19 mouse cellular contexts compared by ENCODE assay signal in genomic region chr9:88976875-88977274, GRCm38 (mm10). TPM values are rescaled to one million over a fixed set of nuclear protein-coding genes. Genes with fewer than 3 reads are reported as not detected.
"Had no signal": no experiment of that assay in that cellular context is flagged by ENCODE, and none has a peak within 500 bp of the region (broad histone marks: within the 10 kb centered on the region; RNA-seq: fewer than 3 reads in every experiment).

No protein-coding gene starts in this region.

RNA-seq across cellular contexts. Expression of gene Bcl2a1a, which starts 20.2 kb away (rescaled TPM):
- total RNA-seq: forebrain, postnatal 0 days; gastrocnemius, adult 18-20 months; gastrocnemius, adult 2 months; gastrocnemius, adult 8-10 months; gastrocnemius, postnatal 25 days; gastrocnemius, postnatal 36 days; gastrocnemius, postnatal 4 days had no signal
- polyA plus RNA-seq: embryonic facial prominence, embryonic 10.5 days; embryonic facial prominence, embryonic 11.5 days; embryonic facial prominence, embryonic 12.5 days; embryonic facial prominence, embryonic 13.5 days; erythroblast, embryonic 14.5 days; forebrain, embryonic 10.5 days; forebrain, embryonic 11.5 days; forebrain, embryonic 12.5 days; forebrain, embryonic 13.5 days; forebrain, embryonic 14.5 days; forebrain, embryonic 15.5 days; forebrain, embryonic 16.5 days; forebrain, postnatal 0 days had no signal
